Mouse (Mus musculus) cortical plate, adult 2 months (tissue): ENCODE measurements at regions not wholly inside any gene's neighbourhood (a gene's known extent, or its start where the extent isn't known, plus 50 kb on each side); places are given as distances from the start of the nearest gene placed in this dataset.

Experiments used
- CTCF ChIP-seq: fragments of 200-500 bp; IDR thresholded peaks from 2 replicates; pipeline ENCODE4 v1.5.1; 2011; ENCODE audit warnings: mild to moderate bottlenecking, control low read depth, low read length; ENCODE audit not compliant: insufficient read depth; ENCODE audit errors: extremely low read depth
- POLR2A ChIP-seq: fragments of 200-500 bp; IDR thresholded peaks from 2 replicates; pipeline ENCODE4 v1.6.1; 2011; ENCODE audit warnings: mild to moderate bottlenecking, low read length, control low read depth; ENCODE audit not compliant: insufficient read depth; ENCODE audit errors: extremely low read depth

DNA sequence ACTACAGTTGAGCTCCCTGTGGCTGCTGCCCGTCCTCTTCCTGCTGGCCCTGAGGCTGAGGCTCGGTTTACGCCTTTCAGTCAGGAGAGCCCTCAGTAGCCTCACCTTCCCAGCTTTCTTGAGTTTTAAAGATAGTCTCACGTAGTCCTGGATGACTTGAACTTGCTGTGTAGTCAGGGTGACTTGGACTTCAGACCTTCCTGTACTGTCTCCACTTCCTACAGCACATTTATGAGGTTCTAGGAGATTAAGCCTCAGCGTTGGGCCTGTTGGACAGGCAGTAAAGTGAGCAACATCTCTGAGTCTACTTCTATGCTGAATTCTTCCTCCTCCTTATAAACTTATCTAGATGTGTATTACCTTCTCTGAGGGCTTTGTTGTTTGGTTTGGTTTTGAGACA is 546.2 kb downstream of the Zfp704 start:
- TF ChIP-seq CTCF (no peak), POLR2A (no peak)
